Mouse (Mus musculus) stomach, embryonic 14.5 days (tissue): ENCODE measurements around the gene Proz. TPM values are rescaled to one million over a fixed set of nuclear protein-coding genes. Genes with fewer than 3 reads are reported as not detected.

Experiments
- ATAC-seq: fragments of 200-750 bp; cut with Nextera tagmentation; 2 replicates; pipeline ENCODE4 v1.8.0; 2017; ENCODE audit warnings: low read depth, moderate TSS enrichment; ENCODE audit not compliant: insufficient number of reproducible peaks, insufficient read depth, low FRiP score
- H3K27ac ChIP-seq: fragments of 300-500 bp; sonication (generic); 2 replicates; pipeline ENCODE4 v1.5.1; 2014; ENCODE audit warnings: mild to moderate bottlenecking, low read length, moderate library complexity, mixed read lengths
- H3K27me3 ChIP-seq: fragments of 300-500 bp; sonication (generic); 2 replicates; pipeline ENCODE4 v1.6.1; 2014; ENCODE audit warnings: low read length, control low read depth, mixed read lengths; ENCODE audit not compliant: control insufficient read depth, insufficient read depth
- H3K36me3 ChIP-seq: fragments of 300-500 bp; sonication (generic); 2 replicates; pipeline ENCODE4 v1.6.1; 2014; ENCODE audit warnings: mild to moderate bottlenecking, control low read depth, low read length, moderate library complexity, mixed read lengths; ENCODE audit not compliant: control insufficient read depth, insufficient read depth
- H3K4me1 ChIP-seq: fragments of 300-500 bp; sonication (generic); 2 replicates; pipeline ENCODE4 v1.6.1; 2014; ENCODE audit warnings: low read length, control low read depth, mixed read lengths; ENCODE audit not compliant: control insufficient read depth, insufficient read depth
- H3K4me2 ChIP-seq: fragments of 300-500 bp; sonication (generic); replicated peaks from 2 replicates; pipeline ENCODE4 v1.6.1; 2014; ENCODE audit warnings: low read depth, low read length, control low read depth
- H3K4me3 ChIP-seq: fragments of 300-500 bp; sonication (generic); 2 replicates; pipeline ENCODE4 v1.5.1; 2014; ENCODE audit warnings: low read depth, low read length, control low read depth
- H3K9ac ChIP-seq: fragments of 300-500 bp; sonication (generic); replicated peaks from 2 replicates; pipeline ENCODE4 v1.6.1; 2014; ENCODE audit warnings: low read depth, mild to moderate bottlenecking, control low read depth, low read length, moderate library complexity, mixed read lengths
- H3K9me3 ChIP-seq: fragments of 300-500 bp; sonication (generic); 2 replicates; pipeline ENCODE4 v1.6.1; 2016; ENCODE audit warnings: low read depth, low read length, control low read depth; ENCODE audit not compliant: control insufficient read depth
- WGBS: fragments of 180-500 bp; shearing (Covaris S2); extraction: QIAGEN DNeasy Blood & Tissue Kit; methylation state at CpG from one replicate; pipeline ENCODE4 v1.1.7; 2014; 5-methylcytosine and 5-hydroxymethylcytosine counted together
- polyA plus RNA-seq: library from polyadenylated mRNA; unstranded; fragments of >200 nt; fragmentation: Nextera tagmentation; extraction: Ambion mirVana; gene quantifications from 2 replicates; pipeline ENCODE4 v1.2.1, GENCODE M21; 2014

Gene Proz
- 0.31 and 0.45 TPM in 2 replicates for polyA plus RNA-seq

DNA sequence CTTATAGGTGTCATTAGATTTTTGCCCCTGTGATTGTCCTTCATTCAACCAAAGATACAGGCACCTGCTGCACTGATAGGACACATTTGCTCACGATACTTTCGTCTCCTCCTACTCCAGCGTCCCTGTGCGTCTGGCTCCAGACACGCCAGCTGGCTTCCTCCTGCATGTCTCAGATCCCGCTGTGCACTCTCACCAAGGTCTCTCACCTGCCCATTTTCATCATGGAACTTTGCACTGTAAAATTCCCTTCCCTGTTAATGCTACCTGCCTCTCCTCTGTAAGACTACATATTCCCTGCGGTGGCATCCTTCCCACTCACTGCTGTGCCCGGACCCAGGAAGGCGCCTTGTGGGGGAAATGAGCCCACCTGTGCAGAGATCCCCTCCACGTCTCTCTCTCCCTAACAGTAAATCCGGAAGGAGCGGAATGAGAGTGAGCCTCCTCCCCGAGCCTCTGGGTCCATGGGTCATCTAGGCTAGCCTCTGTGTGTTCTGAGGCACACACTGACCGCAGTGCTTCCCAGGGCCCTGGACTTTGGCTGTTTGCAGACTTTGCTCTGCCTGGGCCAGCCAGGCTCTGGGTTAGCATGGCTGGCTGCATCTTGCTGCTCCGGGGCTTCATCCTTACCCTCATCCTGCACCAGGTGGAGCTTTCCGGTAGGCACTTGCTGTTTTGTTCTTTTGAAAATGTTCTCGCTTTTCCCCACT lies at the start of gene Proz:
Gene Proz (plus strand): TSS at position 474 of the 710 bp plus-strand sequence.
- H3K4me1 ChIP-seq: no peaks in the 10 kb centered on the region
- no peak within 1 kb of the TSS for H3K4me2 ChIP-seq
- no peak within 1 kb of the TSS for H3K27ac ChIP-seq
- no peaks in the 10 kb centered on the region for H3K27me3 ChIP-seq
- H3K4me3 ChIP-seq: no peak within 1 kb of the TSS
- no peak within 1 kb of the TSS for H3K9ac ChIP-seq
- no peak for ATAC-seq
- H3K36me3 ChIP-seq: no peaks in the 10 kb centered on the region
- WGBS: 74% methylated on average over 17 of the region's 17 CpGs
- no peaks in the 10 kb centered on the region for H3K9me3 ChIP-seq

DNA sequence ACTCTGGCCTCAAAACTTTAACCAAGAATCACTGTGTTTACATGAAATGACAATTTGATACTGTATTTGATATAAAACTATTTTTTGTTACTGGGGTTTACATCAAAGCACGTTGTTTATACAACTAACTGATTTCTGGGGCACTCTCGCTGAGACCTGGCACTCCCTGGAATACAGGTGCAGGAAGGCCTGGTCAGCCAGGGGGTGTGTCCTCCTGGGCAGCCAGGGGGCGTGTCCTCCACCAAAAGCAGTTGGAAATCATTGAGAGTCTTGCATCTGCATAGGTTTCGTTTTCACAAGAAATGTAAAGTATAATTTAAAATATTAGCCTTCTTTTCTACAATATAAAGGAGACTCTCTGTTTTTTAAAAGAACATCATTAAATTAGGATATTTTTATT lies 41.2 kb upstream of the Proz start:
- Histone ChIP-seq H3K9me3 (no peaks in the 10 kb centered on the region), H3K4me2 (no peak overlapping the region), H3K27me3 (no peaks in the 10 kb centered on the region), H3K9ac (no peak overlapping the region), H3K36me3 (peaks cover 4% of the 10 kb centered on the region; the same call in 1 of the 2 replicates), H3K27ac (no peak overlapping the region), H3K4me3 (no peak overlapping the region), H3K4me1 (no peaks in the 10 kb centered on the region)
- 47% methylated on average over 4 of the region's 4 CpGs for WGBS
- no peak for ATAC-seq

DNA sequence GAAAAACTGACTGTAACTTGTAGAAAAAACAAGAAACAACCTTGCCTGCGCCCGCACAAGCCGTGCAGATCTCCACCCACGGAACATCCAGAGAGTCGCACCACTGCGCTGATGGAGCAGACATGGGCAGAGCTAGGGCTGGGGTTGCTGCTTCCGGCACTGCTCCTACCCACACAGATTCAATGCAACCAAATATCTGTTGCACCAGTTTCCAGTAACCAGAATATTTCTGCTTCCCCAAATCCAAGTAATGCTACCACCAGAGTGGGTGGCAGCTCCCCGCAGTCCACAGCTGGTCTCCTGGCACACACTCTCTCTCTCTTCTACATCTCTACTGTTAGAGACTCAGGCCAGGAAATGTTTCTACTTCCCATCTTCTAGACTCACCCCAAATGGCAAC lies 38.9 kb upstream of the Proz start:
- H3K9ac ChIP-seq: no peak overlapping the region
- ATAC-seq: no peak

DNA sequence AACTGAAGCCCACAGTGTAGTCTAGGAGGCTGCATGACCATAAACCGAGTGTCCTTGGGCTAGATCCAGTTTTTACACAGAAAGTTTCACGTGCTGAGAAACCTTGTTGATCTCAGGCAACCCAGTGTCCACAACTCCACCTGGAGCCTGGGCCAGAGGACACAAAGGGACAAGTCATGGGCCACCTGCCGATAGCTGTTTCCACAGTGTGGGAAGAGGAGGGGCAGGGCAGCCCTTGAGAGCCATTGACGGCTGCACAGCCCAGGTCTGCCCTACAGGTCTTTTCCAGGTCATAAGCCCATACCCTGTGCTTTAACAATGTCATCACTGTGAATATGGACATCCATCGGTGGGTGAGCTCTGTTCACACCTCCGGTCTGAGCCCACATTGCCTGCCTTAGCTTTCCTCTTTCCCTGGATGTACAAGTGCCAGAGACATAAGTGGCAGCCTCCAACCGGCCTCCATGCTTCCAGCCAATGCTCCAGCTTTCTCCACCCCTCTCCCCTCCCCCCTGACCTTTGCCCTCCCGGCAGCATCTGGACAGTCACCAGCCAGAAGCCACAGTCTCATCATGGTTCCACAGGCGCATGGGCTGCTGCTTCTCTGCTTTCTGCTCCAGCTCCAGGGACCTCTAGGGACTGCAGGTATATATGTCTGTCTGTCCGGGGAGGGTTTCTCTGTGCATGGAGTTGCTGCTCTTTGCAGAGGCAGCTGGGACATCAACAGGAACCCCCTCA lies 35.1 kb upstream of the Proz start, which contains the start of gene F7:
Gene F7 (plus strand): TSS at position 548 of the 738 bp plus-strand sequence.
- H3K4me2 ChIP-seq: no peak within 1 kb of the TSS
- no peaks in the 10 kb centered on the region for H3K4me1 ChIP-seq
- H3K4me3 ChIP-seq: no peak within 1 kb of the TSS
- ATAC-seq: no peak
- WGBS: 61% methylated on average over 10 of the region's 10 CpGs
- H3K9me3 ChIP-seq: no peaks in the 10 kb centered on the region
- H3K36me3 ChIP-seq: no peaks in the 10 kb centered on the region
- H3K27ac ChIP-seq: no peak within 1 kb of the TSS
- H3K9ac ChIP-seq: no peak within 1 kb of the TSS
- H3K27me3 ChIP-seq: no peaks in the 10 kb centered on the region

More for the DNA sequence above, 38.9 kb upstream of the Proz start:
- no peaks in the 10 kb centered on the region for H3K9me3 ChIP-seq
- no peaks in the 10 kb centered on the region for H3K27me3 ChIP-seq
- no peak overlapping the region for H3K4me3 ChIP-seq
- no peaks in the 10 kb centered on the region for H3K4me1 ChIP-seq
- H3K36me3 ChIP-seq: peaks cover 4% of the 10 kb centered on the region; the same call in 1 of the 2 replicates
- no peak overlapping the region for H3K27ac ChIP-seq
- H3K4me2 ChIP-seq: no peak overlapping the region
- 91% methylated on average over 8 of the region's 8 CpGs for WGBS

DNA sequence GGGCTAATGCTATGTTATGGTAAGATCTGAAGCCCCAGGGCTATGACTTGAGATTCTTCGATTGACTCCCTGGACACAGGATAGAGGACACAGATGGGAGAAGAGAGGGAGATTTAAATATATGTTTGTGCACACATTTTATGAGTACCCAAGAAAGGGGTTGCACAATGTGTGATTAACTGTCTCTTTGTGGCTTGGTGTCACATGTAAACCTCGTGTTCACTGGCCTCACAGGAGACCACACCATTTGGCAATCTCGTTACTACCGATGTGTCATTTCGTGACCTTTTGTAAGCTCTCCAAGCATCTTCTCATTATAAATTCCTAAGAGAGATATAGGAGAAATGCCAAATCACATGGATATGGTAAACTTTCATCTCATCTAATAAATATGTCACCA lies 33.1 kb upstream of the Proz start:
- Histone ChIP-seq H3K27me3 (no peaks in the 10 kb centered on the region), H3K4me3 (no peak overlapping the region), H3K4me2 (no peak overlapping the region), H3K9me3 (no peaks in the 10 kb centered on the region), H3K27ac (no peak overlapping the region), H3K9ac (no peak overlapping the region), H3K36me3 (no peaks in the 10 kb centered on the region), H3K4me1 (no peaks in the 10 kb centered on the region)
- ATAC-seq: no peak
- 85% methylated on average over 5 of the region's 5 CpGs for WGBS

DNA sequence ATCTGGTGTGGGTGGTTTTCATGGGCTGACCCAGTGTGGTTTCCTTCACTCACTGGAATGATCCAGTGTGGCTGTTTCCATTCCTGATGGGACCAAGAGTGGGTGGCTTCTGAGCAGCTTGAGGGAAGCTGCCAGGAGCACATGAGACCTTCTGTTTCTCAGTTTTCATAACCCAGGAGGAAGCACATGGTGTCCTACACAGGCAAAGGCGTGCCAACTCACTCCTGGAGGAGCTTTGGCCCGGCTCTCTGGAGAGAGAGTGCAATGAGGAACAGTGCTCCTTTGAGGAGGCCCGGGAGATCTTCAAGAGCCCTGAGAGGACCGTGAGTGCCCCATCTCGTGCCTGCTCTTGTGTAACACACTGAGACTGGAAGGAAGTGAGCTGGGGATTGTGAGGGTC lies 32.2 kb upstream of the Proz start:
- no peak for ATAC-seq
- WGBS: 68% methylated on average over 5 of the region's 5 CpGs
- no peak overlapping the region for H3K27ac ChIP-seq

DNA sequence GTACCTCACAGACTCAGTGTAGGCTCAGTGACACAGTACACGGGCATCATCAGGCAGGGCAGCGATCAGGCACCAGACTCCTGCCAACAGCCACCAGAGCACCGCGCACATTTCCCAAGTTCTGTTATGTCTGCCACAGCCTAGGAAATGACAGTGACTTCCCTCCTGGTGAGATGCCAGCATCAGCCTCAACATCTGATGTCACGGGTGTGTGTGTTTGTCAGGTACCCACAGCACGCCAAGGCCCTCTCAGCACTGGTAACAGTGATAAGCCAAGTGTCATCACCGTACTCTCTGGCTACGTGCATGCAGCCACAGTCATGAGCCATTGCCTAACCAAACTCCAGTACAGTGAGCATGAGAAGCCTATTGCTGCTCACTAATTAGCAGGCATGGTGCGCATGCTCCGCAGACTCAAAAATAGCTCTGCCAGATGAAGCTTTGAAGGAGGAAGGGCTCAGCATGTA lies 24.3 kb upstream of the Proz start:
- H3K9ac ChIP-seq: no peak overlapping the region
- H3K27ac ChIP-seq: no peak overlapping the region
- no peak for ATAC-seq
- H3K4me1 ChIP-seq: no peaks in the 10 kb centered on the region
- WGBS: 89% methylated on average over 10 of the region's 10 CpGs
- no peak overlapping the region for H3K4me2 ChIP-seq
- H3K36me3 ChIP-seq: no peaks in the 10 kb centered on the region
- H3K4me3 ChIP-seq: no peak overlapping the region
- no peaks in the 10 kb centered on the region for H3K27me3 ChIP-seq
- H3K9me3 ChIP-seq: no peaks in the 10 kb centered on the region

More for the DNA sequence above, 32.2 kb upstream of the Proz start:
- no peaks in the 10 kb centered on the region for H3K27me3 ChIP-seq
- H3K4me3 ChIP-seq: no peak overlapping the region
- no peaks in the 10 kb centered on the region for H3K9me3 ChIP-seq
- no peaks in the 10 kb centered on the region for H3K36me3 ChIP-seq
- H3K4me2 ChIP-seq: no peak overlapping the region
- H3K4me1 ChIP-seq: no peaks in the 10 kb centered on the region
- H3K9ac ChIP-seq: no peak overlapping the region

DNA sequence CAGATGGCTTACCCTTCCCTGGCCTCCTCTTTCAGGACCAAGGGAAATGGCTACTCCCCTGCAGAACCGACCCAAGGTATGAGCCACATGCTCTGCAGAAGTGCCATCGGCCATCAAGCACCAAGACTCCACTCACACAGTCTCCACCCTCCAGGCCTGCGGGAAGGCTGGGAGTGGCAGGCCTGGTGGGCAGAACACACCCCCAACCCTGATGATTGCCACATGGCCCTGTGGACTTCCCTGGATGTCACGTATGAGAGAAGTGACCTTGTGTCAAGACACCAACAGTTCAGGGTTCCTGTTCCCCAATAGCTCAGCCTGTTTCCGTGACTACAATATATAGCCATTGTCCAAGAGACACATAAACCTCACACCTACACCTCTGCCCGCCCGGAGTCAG lies 23.7 kb upstream of the Proz start, which contains the start of gene F10:
Gene F10 (plus strand): TSS at position 294 of the 400 bp plus-strand sequence.
- no peak within 1 kb of the TSS for H3K4me2 ChIP-seq
- no peak within 1 kb of the TSS for H3K4me3 ChIP-seq
- H3K36me3 ChIP-seq: no peaks in the 10 kb centered on the region
- H3K4me1 ChIP-seq: no peaks in the 10 kb centered on the region
- no peak within 1 kb of the TSS for H3K9ac ChIP-seq
- H3K27ac ChIP-seq: no peak within 1 kb of the TSS
- H3K9me3 ChIP-seq: no peaks in the 10 kb centered on the region
- WGBS: 67% methylated on average over 7 of the region's 7 CpGs
- H3K27me3 ChIP-seq: no peaks in the 10 kb centered on the region
- ATAC-seq: no peak
